Mouse (Mus musculus) ES-E14 (cell line): ENCODE data around the gene Gm10945.

Experiments used
- CHD2 ChIP-seq: IDR thresholded peaks from 2 replicates; pipeline ENCODE4 v1.6.1; 2014; ENCODE audit warnings: mild to moderate bottlenecking, low read depth, low read length, inconsistent platforms
- HCFC1 ChIP-seq: IDR thresholded peaks from 2 replicates; pipeline ENCODE4 v1.6.1; 2012; ENCODE audit warnings: low read length, inconsistent platforms, borderline replicate concordance; ENCODE audit not compliant: insufficient read depth
- MAFK ChIP-seq: IDR thresholded peaks from 2 replicates; pipeline ENCODE4 v1.6.1; 2014; ENCODE audit warnings: mild to moderate bottlenecking, low read depth, low read length, inconsistent platforms; ENCODE audit not compliant: insufficient read depth
- ZNF384 ChIP-seq: IDR thresholded peaks from 2 replicates; pipeline ENCODE4 v1.6.1; 2012; ENCODE audit warnings: low read depth, low read length, inconsistent platforms

DNA sequence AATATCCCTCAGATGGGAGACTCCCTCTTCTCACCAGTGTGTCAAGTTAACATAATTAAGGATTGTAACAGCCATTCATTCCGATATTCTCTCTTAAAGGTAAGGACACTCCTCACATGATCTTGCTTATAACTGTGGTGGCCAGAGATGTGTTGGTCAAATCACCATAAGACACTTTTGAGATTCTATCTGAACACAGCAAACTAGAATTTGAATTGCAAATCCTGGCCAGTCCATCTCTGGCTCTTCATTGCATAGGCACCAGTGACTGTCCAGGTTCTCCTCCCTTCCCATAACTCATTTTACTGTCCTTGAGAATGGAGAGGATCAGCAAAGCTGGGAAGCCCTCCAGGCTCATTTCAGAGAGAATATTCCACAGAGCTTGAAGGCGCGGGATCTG is 3.4 kb downstream of the Gm10945 start, which contains the start of gene Oprm1:
- TF ChIP-seq ZNF384 (no peak), HCFC1 (no peak), MAFK (no peak), CHD2 (no peak)
